Mouse (Mus musculus): ENCODE measurements at regions not wholly inside any gene's neighbourhood (a gene's known extent, or its start where the extent isn't known, plus 50 kb on each side); places are given as distances from the start of the nearest gene placed in this dataset.

- no peak for DNase-seq
Measured at GRCm38 (mm10) chr5:12233377-12234096, 149.6 kb upstream of the Sema3d start.

GRCm38 (mm10) chr5:12243179-12243805 is 139.9 kb upstream of the Sema3d start:
- DNase-seq = no peak

GRCm38 (mm10) chr5:12293685-12294084 is 89.5 kb upstream of the Sema3d start:
- no peak for DNase-seq

DNA sequence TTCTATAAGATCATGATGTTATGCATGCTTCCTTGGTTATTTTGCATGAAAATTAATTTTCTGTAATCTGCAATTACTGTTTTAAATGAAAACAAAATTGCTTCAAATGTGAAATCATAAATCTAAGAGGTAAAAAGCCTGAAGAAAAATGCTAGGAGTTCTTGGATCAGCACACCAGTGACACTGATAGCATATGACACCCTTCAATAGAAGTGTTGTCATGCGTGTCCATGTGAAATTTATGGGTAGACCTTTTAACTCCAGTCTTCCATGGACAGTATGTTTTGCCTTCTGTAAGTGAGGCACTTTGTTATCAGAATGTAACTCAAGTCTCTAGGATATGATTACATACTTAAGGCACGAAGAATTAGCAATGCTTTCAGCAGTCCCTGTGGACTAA is 85.9 kb upstream of the Sema3d start:
- DNase-seq = no peak

DNA sequence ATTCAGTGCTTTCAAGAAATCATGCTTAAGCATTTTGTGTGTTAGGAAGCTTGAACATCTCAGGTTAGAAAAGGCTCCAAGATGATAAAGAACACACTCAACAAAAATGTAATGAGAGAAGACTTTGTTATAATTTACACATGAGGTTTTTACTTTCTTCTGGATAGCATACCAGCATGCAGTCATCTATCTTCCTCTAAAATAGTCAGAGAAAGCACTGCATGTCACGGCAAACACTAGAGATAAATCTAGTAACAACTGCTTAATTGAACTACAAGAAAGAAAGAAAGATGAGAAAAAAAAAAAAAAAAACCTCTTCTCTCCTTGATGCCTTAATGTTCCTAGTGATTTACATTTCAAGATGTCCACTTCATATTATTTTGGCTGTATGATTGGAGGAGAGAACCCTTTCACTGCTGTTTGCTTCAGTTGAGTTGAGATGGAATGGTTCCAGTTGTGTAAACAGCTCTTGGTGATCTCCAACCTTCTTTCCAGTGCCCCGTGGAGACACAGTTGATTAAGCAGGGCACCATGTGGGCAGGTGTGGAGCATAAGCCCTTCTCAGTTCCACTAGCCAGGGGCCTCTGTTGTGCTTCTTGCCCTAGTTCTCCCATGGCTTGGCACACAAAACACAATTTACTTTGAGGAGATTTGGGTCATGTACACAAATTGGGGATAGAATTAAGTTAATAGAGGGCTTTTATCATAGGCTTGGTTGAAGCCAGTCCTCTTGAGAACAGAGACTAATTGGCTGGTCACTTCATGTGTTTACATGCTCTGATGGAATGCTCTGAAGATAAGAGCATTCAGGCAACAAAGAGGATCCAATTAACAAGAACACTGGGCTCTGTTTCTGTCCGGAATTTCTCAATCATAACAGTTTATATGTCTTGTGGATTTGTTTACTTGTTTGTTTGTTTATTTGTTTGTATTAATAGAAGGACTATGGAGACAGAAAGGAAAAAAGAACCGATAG is 81.1 kb upstream of the Sema3d start:
- DNase-seq = no peak

- DNase-seq = no peak
Measured at GRCm38 (mm10) chr5:12309408-12309807, 73.8 kb upstream of the Sema3d start.

DNA sequence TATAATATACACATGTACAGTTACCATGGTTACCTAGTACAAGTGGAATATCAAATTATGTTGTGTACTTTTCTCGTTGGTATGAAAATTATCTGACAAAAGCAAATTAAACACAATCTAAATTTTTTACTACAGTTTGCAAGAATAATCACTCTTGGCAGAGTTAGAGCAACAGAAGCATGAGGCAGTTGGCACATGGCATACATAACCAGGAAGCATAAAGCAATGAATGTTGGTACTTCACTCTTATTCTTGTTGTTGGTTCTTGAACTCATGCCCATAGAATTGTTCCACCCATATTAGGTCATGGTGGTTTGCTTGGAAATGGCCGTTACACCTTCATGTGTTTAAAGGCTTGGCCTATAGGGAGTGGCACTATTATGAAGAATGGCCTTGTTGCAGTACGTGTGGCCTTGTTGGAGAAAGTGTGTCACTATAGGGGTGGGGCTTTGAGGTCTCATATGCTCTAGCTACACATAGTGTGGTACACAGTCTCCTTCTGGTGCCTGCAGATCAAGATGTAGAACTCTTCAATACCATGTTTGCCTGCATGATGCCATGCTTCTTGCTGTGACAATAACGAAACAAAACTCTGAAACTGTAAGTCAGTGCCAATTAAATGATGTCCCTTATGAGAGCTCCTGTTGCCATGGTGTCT is 50.4 kb upstream of the Sema3d start:
- no peak for DNase-seq

Measured in lung, postnatal 14 days (tissue).